Mouse (Mus musculus) embryo, embryonic 11 days (tissue): ENCODE measurements around the gene Inpp5b.
A peak's percentile ranks its signal among the peaks of the same experiment; 100 is the strongest.

Source experiments
- DNase-seq: peaks from one replicate; pipeline ENCODE4 v3.0.0-alpha.2; 2015

Gene Inpp5b

DNA sequence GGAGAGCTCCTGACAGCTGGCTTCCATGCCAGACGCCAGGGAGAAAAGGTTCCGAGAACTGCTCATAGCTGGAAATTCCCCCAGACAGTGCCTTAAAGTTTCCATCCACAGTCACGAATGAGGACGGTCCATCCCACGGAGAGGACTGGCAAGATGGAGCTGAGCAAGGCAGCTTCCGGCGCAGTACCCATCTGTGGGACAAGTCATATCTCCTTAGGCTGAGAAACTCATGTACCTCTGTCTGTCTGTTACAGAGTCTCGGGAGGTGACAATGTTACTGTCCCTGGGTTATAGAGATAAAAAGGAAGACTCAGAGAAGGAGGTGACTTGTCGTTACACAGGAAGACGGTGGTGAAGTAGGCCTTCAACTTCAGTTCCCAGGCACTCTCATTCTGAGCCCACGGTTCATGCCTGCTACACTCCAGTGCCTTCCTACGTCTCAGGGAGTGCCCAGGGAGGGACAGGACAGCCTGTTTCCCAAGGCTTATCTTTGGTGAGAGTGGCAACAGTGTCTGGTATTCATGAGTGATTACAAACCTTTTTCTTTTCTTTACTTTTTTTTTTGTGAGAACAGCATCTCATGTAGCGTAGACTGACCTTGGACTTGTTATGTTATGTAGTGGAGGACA, 27.4 kb downstream of the Inpp5b start:
- DNase-seq: no peak

DNA sequence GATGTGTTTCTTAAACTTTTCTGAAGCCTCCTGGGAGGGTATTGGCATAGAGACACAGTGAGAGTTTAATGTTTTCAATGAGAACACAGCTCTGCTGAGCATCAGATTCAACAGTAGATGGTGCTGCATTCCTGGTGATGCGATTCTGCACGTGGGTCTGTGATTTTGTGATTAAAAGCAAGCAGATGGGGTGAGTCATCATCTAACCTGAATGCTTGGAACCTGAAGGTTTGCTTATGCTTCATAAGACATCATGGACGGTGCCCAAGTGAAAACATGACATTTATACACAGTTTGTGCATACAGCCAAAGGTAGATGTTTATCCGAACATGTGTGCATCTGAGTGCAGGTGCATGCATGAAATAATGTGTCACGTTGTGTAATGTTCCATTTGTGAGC, 29.0 kb downstream of the Inpp5b start:
- no peak for DNase-seq

- peak; percentile 14 for DNase-seq
Observed at GRCm38 (mm10) chr4:124772125-124772524, 30.5 kb downstream of the Inpp5b start.

GRCm38 (mm10) chr4:124773449-124773848, 31.8 kb downstream of the Inpp5b start:
- DNase-seq: no peak

GRCm38 (mm10) chr4:124773995-124774394, 32.3 kb downstream of the Inpp5b start:
- no peak for DNase-seq

GRCm38 (mm10) chr4:124774429-124774828, 32.8 kb downstream of the Inpp5b start:
- no peak for DNase-seq

GRCm38 (mm10) chr4:124781361-124781760, 39.7 kb downstream of the Inpp5b start:
- DNase-seq: no peak

GRCm38 (mm10) chr4:124782395-124782794, 40.7 kb downstream of the Inpp5b start:
- no peak for DNase-seq

GRCm38 (mm10) chr4:124783937-124784336, 42.3 kb downstream of the Inpp5b start:
- DNase-seq: no peak

DNA sequence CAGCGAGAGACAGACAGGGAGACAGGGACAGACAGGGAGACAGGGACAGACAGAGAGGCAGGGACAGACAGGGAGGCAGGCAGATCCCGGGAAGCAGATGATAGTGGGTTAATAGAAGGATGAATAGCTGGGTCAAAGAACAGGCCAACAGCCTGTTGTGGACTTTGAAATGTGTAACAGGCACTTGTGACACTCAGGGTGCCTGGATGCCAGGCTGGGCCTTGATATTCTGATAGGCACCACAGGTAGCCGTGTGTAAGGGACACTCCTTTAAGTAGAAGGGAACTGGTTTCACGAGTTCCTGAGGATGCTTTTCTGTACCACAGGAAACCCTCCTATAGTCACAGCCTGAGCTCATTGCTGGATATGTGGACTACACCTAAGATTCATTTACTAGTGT, 48.4 kb downstream of the Inpp5b start:
- no peak for DNase-seq

DNA sequence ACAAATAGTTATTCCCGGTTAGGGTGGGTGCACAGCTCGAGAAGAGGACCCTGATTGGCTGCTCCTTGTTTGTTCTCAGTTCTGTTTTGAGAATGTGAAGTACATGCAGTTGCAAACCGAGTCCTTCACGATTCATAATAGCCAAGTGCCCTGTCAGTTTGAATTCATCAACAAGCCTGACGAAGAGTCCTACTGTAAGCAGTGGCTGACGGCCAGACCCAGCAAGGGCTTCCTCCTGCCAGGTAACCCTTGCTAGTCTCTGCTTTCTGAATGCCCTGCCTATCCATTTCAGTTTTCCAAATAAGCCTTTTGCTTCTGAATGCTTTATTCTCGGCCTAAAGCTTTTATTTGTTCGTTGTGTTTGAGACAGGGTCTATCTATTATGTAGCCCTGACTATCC, 50.5 kb downstream of the Inpp5b start:
- DNase-seq: no peak

GRCm38 (mm10) chr4:124796141-124796540, 54.5 kb downstream of the Inpp5b start:
- no peak for DNase-seq

DNA sequence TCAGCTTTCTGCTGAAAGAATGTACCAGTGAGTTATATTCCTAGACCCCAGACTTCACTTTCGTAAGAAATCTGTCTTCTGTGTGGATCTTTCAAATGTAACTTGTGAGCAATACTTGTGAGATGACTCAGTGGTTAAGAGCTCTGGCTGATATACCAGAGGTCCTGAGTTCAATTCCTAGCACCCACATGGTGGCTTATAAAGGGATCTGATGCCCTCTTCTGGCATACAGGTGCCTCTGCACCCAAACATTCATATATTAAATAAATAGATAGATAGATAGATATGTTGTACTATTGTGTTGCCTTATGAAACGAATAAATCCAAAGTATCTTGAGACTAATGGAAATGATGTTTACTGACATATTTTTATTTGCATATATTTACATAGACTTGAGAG, 55.3 kb downstream of the Inpp5b start:
- DNase-seq: no peak

- DNase-seq: peak; percentile 94
Observed at GRCm38 (mm10) chr4:124801552-124802308, 60.1 kb downstream of the Inpp5b start, which contains the start of gene Mtf1. Gene Mtf1 (plus strand): TSS chr4:124802104.

- peak; percentile 97 for DNase-seq
Observed at GRCm38 (mm10) chr4:124802309-124803260, 60.9 kb downstream of the Inpp5b start.

GRCm38 (mm10) chr4:124803406-124803805, 61.8 kb downstream of the Inpp5b start:
- DNase-seq: no peak

- DNase-seq: no peak
Observed at GRCm38 (mm10) chr4:124808511-124808910, 66.9 kb downstream of the Inpp5b start.

DNA sequence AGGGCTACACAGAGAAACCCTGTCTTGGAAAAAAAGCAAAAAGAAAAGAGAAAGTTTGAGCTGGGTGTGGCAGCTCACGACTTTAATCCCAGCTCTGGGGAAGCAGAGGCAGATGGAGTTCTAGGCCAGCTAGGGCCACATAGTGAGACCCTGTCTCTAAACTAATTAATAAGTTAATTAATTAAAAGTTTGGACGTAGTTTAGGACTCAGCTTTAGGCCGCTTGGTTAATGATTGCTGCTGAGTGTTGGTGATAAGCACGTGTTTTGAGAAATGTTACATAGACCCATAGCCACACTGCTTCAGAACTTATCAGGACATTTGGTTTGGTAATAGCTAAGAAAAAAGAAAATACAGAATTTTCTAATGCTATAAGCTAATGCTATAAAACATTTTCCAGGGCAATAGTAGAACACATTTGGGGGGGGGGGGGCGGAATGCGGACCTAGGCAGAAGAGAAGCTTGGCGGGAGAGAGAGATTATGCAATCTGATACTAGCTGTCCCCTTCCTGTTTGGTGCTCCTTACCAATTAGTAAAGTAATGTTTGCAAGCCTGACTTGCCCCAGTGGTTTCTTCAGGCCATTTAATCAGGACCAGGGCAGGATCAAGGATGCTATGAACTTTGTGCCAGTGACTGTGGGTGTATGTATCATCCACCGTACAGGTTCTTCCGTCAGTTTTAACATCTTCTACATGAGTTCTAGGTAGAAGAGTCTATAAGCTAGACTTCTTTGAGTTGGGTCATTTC, 67.7 kb downstream of the Inpp5b start:
- DNase-seq: no peak

GRCm38 (mm10) chr4:124810056-124810455, 68.4 kb downstream of the Inpp5b start:
- no peak for DNase-seq

GRCm38 (mm10) chr4:124811347-124811975, 69.8 kb downstream of the Inpp5b start:
- DNase-seq: no peak

DNA sequence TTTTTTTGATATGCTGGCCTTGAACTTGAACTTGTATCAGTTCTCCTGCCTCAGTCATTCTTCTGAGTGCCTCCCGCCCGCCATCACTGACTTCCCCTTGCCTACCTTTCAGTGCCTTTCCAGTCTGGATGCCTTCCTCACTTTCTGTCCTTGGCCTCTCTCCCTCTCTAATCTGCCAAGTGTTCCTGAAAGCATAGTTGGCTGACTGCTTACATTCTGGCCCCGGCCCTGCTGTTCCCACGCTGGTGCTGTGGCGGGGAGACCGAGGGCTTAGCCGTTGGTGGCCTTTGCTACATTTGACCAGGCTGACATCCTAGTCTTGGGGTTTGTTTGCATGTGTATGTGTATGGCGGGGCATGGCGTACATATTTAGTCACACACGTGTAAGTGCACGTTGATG, 74.3 kb downstream of the Inpp5b start:
- no peak for DNase-seq

GRCm38 (mm10) chr4:124817803-124818202, 76.2 kb downstream of the Inpp5b start:
- DNase-seq: peak; percentile 57
